Mouse (Mus musculus): Measurements from ENCODE around the gene B4galt3. TPM values are rescaled to one million over a fixed set of nuclear protein-coding genes. Genes with fewer than 3 reads are reported as not detected.

The B4galt3 gene
- polyA plus RNA-seq, 1 experiment from 2014 or later, result 58.4 TPM

Other genes with a start within 250 kb of the B4galt3 start
- gene Fcgr3, start 205.4 kb upstream of the B4galt3 start, polyA plus RNA-seq (2014; fragmentation: Nextera tagmentation; extraction: Ambion mirVana), result 8.5 and 8.6 TPM in 2 replicates
- gene Cfap126, start 156.4 kb upstream of the B4galt3 start, polyA plus RNA-seq (2014; fragmentation: Nextera tagmentation; extraction: Ambion mirVana), result 1.7 and 2.4 TPM in 2 replicates
- gene Sdhc, start 119.7 kb upstream of the B4galt3 start, polyA plus RNA-seq (2014; fragmentation: Nextera tagmentation; extraction: Ambion mirVana), result 291 and 314 TPM in 2 replicates
- gene Mpz, start 119.6 kb upstream of the B4galt3 start, polyA plus RNA-seq (2014; fragmentation: Nextera tagmentation; extraction: Ambion mirVana), result 0.12 TPM in 2 replicates
- 30.1 and 32.0 TPM in 2 replicates for gene Pcp4l1, start 74.1 kb upstream of the B4galt3 start, polyA plus RNA-seq (2014; fragmentation: Nextera tagmentation; extraction: Ambion mirVana)
- gene Nr1i3, start 56.4 kb upstream of the B4galt3 start, polyA plus RNA-seq (2014; fragmentation: Nextera tagmentation; extraction: Ambion mirVana), result 0.10 and 0.18 TPM in 2 replicates
- 24.0 and 24.7 TPM in 2 replicates for gene Tomm40l, start 47.8 kb upstream of the B4galt3 start, polyA plus RNA-seq (2014; fragmentation: Nextera tagmentation; extraction: Ambion mirVana)
- 2.1 and 3.7 TPM in 2 replicates for gene Apoa2, start 45.3 kb upstream of the B4galt3 start, polyA plus RNA-seq (2014; fragmentation: Nextera tagmentation; extraction: Ambion mirVana)
- 25.5 and 27.3 TPM in 2 replicates for gene Fcer1g, start 36.0 kb upstream of the B4galt3 start, polyA plus RNA-seq (2014; fragmentation: Nextera tagmentation; extraction: Ambion mirVana)
- gene Adamts4, start 19.9 kb upstream of the B4galt3 start, polyA plus RNA-seq (2014; fragmentation: Nextera tagmentation; extraction: Ambion mirVana), result 4.0 and 4.4 TPM in 2 replicates
- 232 and 274 TPM in 2 replicates for gene Ndufs2, start 18.9 kb upstream of the B4galt3 start, polyA plus RNA-seq (2014; fragmentation: Nextera tagmentation; extraction: Ambion mirVana)
- 54.1 and 56.3 TPM in 2 replicates for gene Ppox, start 10.9 kb downstream of the B4galt3 start, polyA plus RNA-seq (2014; fragmentation: Nextera tagmentation; extraction: Ambion mirVana)
- gene Usp21, start 17.7 kb downstream of the B4galt3 start, polyA plus RNA-seq (2014; fragmentation: Nextera tagmentation; extraction: Ambion mirVana), result 84.7 and 88.6 TPM in 2 replicates
- 115 and 117 TPM in 2 replicates for gene Ufc1, start 24.7 kb downstream of the B4galt3 start, polyA plus RNA-seq (2014; fragmentation: Nextera tagmentation; extraction: Ambion mirVana)
- gene Dedd, start 58.8 kb downstream of the B4galt3 start, polyA plus RNA-seq (2014; fragmentation: Nextera tagmentation; extraction: Ambion mirVana), result 45.1 and 46.7 TPM in 2 replicates
- gene Nit1, start 75.3 kb downstream of the B4galt3 start, polyA plus RNA-seq (2014; fragmentation: Nextera tagmentation; extraction: Ambion mirVana), result 31.9 and 32.7 TPM in 2 replicates
- gene Pfdn2, start 75.3 kb downstream of the B4galt3 start, polyA plus RNA-seq (2014; fragmentation: Nextera tagmentation; extraction: Ambion mirVana), result 64.8 and 69.8 TPM in 2 replicates
- gene Klhdc9, start 90.5 kb downstream of the B4galt3 start, polyA plus RNA-seq (2014; fragmentation: Nextera tagmentation; extraction: Ambion mirVana), result 1.4 and 2.3 TPM in 2 replicates
- 0.49 and 0.65 TPM in 2 replicates for gene Nectin4, start 99.8 kb downstream of the B4galt3 start, polyA plus RNA-seq (2014; fragmentation: Nextera tagmentation; extraction: Ambion mirVana)
- gene Arhgap30, start 118.6 kb downstream of the B4galt3 start, polyA plus RNA-seq (2014; fragmentation: Nextera tagmentation; extraction: Ambion mirVana), result 0.38 and 0.57 TPM in 2 replicates
- gene Usf1, start 141.0 kb downstream of the B4galt3 start, polyA plus RNA-seq (2014; fragmentation: Nextera tagmentation; extraction: Ambion mirVana), result 152 and 154 TPM in 2 replicates
- gene Tstd1, start 148.5 kb downstream of the B4galt3 start, polyA plus RNA-seq (2014; fragmentation: Nextera tagmentation; extraction: Ambion mirVana), result 2.1 and 4.0 TPM in 2 replicates
- 9.9 and 13.1 TPM in 2 replicates for gene F11r, start 167.2 kb downstream of the B4galt3 start, polyA plus RNA-seq (2014; fragmentation: Nextera tagmentation; extraction: Ambion mirVana)
- gene Alyref2, start 233.2 kb downstream of the B4galt3 start, polyA plus RNA-seq (2014; fragmentation: Nextera tagmentation; extraction: Ambion mirVana), result 16.2 and 16.8 TPM in 2 replicates